Mouse (Mus musculus) lung, postnatal 10 days (tissue): Measurements from ENCODE around the gene Vcam1.

Source experiments
- DNase-seq: peaks from one replicate; pipeline ENCODE4 v3.0.0; 2021

The Vcam1 gene

GRCm38 (mm10) chr3:116080939-116081676 lies 48.4 kb downstream of the Vcam1 start:
- DNase-seq: no peak

- peak; percentile 3 for DNase-seq
Observed at GRCm38 (mm10) chr3:116080166-116080788, 49.2 kb downstream of the Vcam1 start.

- DNase-seq: no peak
Observed at GRCm38 (mm10) chr3:116078490-116078889, 51.0 kb downstream of the Vcam1 start.

GRCm38 (mm10) chr3:116076739-116077138 lies 52.7 kb downstream of the Vcam1 start:
- DNase-seq: no peak

GRCm38 (mm10) chr3:116072584-116072983 lies 56.9 kb downstream of the Vcam1 start:
- DNase-seq: peak; percentile 24

GRCm38 (mm10) chr3:116062141-116062540 lies 67.3 kb downstream of the Vcam1 start:
- no peak for DNase-seq

- no peak for DNase-seq
Observed at GRCm38 (mm10) chr3:116060320-116060719, 69.2 kb downstream of the Vcam1 start.
